In the genomic region with DNA sequence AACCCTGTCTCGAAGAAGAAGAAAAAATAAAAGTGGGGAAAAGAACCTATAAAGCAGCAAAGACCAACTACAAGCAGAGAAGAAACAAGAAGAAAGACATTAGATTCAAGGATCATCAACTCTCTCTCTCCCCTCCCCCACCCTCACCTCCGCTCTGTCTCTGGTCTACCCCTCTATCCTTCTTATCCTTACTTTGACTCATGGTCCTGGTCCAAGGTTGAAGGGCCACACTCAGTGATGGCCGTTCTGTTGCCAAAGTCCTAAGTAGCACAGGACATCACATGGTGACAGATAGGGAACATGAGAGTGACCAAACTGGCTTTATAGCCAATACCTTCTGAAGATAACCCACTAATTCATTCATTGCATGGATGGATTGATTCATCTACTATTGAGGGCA, we compare ENCODE assay signal across 20 mouse cellular contexts. TPM values are rescaled to one million over a fixed set of nuclear protein-coding genes. Genes with fewer than 3 reads are reported as not detected.
"Had no signal": no experiment of that assay in that cellular context is flagged by ENCODE, and none has a peak within 500 bp of the region (broad histone marks: within the 10 kb centered on the region; RNA-seq: fewer than 3 reads in every experiment).

No protein-coding gene starts in this region.

- H3K4me3 ChIP-seq: midbrain, embryonic 12.5 days; myocyte; neural tube, embryonic 13.5 days; neural tube, embryonic 15.5 days; stomach, embryonic 15.5 days had no signal

- H3K36me3 ChIP-seq: midbrain, embryonic 12.5 days; neural tube, embryonic 13.5 days; neural tube, embryonic 15.5 days; stomach, embryonic 15.5 days had no signal

- H3K27me3 ChIP-seq: neural tube, embryonic 13.5 days; neural tube, embryonic 15.5 days; stomach, embryonic 15.5 days had no signal

- ATAC-seq: midbrain, embryonic 16.5 days had no signal

- H3K9ac ChIP-seq: lung, embryonic 14.5 days; midbrain, embryonic 12.5 days; neural tube, embryonic 13.5 days; neural tube, embryonic 15.5 days; stomach, embryonic 15.5 days had no signal

- H3K9me3 ChIP-seq: midbrain, embryonic 12.5 days; neural tube, embryonic 13.5 days; neural tube, embryonic 15.5 days; stomach, embryonic 15.5 days had no signal

- DNase-seq: lung, adult 18-20 months; lung, embryonic 14.5 days; lung, postnatal 10 days; lung, postnatal 4 days; midbrain, embryonic 14.5 days; retina, postnatal 1 day; right cerebral cortex, adult 18-20 months; right cerebral cortex, postnatal 25 days; right cerebral cortex, postnatal 4 days; thymus, adult 2 months; thymus, postnatal 25 days; thymus, postnatal 4 days had no signal

- H3K4me2 ChIP-seq: lung, embryonic 14.5 days; midbrain, embryonic 12.5 days; neural tube, embryonic 13.5 days; neural tube, embryonic 15.5 days; stomach, embryonic 15.5 days had no signal

- H3K27ac ChIP-seq: midbrain, embryonic 12.5 days; neural tube, embryonic 13.5 days; neural tube, embryonic 15.5 days; stomach, embryonic 15.5 days; stomach, postnatal 0 days had no signal

RNA-seq across cellular contexts. Expression of a gene that starts 11.8 kb away (rescaled TPM):
- polyA plus RNA-seq: neural tube, embryonic 11.5 days had no signal
